Mouse (Mus musculus) erythroblast, embryonic 14.5 days (primary cell): ENCODE measurements around the gene AC134908.4.

ENCODE experiments used
- GATA1 ChIP-seq: IDR thresholded peaks from 2 replicates; pipeline ENCODE4 v1.6.1; 2012; ENCODE audit warnings: low read length, inconsistent platforms, mixed read lengths
- TAL1 ChIP-seq: IDR thresholded peaks from 3 replicates; pipeline ENCODE4 v1.6.1; 2012; ENCODE audit warnings: low read length, inconsistent platforms, mixed read lengths

DNA sequence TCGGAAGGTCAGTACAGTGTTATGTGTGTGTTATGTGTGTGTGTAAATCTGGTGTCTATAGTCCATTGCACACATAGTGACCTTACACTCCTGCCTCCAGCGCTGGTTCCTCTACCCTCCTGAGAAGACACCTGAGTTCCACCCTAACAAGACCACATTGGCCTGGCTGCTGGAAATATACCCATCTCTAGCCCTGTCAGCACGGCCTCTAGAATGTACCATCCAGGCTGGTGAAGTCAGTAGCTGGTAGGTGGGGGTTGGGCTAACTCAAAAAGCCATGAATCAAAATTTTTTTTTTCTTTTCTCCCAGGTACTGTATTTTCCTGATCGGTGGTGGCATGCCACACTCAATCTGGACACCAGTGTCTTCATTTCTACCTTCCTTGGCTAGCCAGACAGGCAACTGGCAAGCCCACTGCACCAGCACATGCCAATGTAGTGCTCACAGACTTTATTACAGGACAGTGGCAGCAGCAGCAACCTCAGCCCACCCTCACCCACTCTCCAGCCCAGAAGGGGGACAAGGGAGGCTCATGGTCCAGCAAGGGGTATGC lies 34.8 kb upstream of the AC134908.4 start:
- TF ChIP-seq TAL1 = no peak
- TF ChIP-seq GATA1 = no peak
